Mouse (Mus musculus) telencephalon, adult 2 months (tissue): Measurements from ENCODE around the gene Mastl.
A peak's percentile ranks its signal among the peaks of the same experiment; 100 is the strongest.

Experiments used
- DNase-seq: peaks from one replicate; pipeline ENCODE4 v3.0.0-alpha.2; 2011; ENCODE audit warnings: low read depth, low spot score

The Mastl gene

GRCm38 (mm10) chr2:23155777-23156607, at the start of gene Mastl, which contains the start of gene Yme1l1:
Gene Mastl (minus strand): TSS chr2:23156024.
Gene Yme1l1 (plus strand): TSS chr2:23156369.
- DNase-seq, result peak; percentile 97

- DNase-seq, result no peak
These were observed 47.3 kb upstream of the Mastl start for GRCm38 (mm10) chr2:23202900-23203670.

GRCm38 (mm10) chr2:23201034-23201433, 45.2 kb upstream of the Mastl start:
- no peak for DNase-seq

GRCm38 (mm10) chr2:23194366-23194765, 38.5 kb upstream of the Mastl start:
- DNase-seq, result no peak

GRCm38 (mm10) chr2:23172305-23172704, 16.5 kb upstream of the Mastl start:
- DNase-seq, result no peak

GRCm38 (mm10) chr2:23156608-23157081, 821 bp upstream of the Mastl start:
- DNase-seq, result no peak

- DNase-seq, result no peak
These were observed 614 bp downstream of the Mastl start for GRCm38 (mm10) chr2:23155199-23155621.

GRCm38 (mm10) chr2:23119573-23119972, 36.3 kb downstream of the Mastl start:
- DNase-seq, result no peak

- no peak for DNase-seq
These were observed 53.6 kb downstream of the Mastl start for GRCm38 (mm10) chr2:23102266-23102665.

GRCm38 (mm10) chr2:23097028-23097427, 58.8 kb downstream of the Mastl start:
- DNase-seq, result no peak

GRCm38 (mm10) chr2:23092216-23092615, 63.6 kb downstream of the Mastl start:
- no peak for DNase-seq

GRCm38 (mm10) chr2:23084540-23084939, 71.3 kb downstream of the Mastl start:
- no peak for DNase-seq

GRCm38 (mm10) chr2:23078588-23078987, 77.2 kb downstream of the Mastl start:
- DNase-seq, result no peak

- no peak for DNase-seq
These were observed 78.1 kb downstream of the Mastl start for GRCm38 (mm10) chr2:23077693-23078092.

GRCm38 (mm10) chr2:23076783-23077182, 79.0 kb downstream of the Mastl start:
- DNase-seq, result no peak

- DNase-seq, result no peak
These were observed 80.0 kb downstream of the Mastl start for GRCm38 (mm10) chr2:23075846-23076245.

GRCm38 (mm10) chr2:23071406-23071805, 84.4 kb downstream of the Mastl start:
- DNase-seq, result no peak

GRCm38 (mm10) chr2:23070491-23070890, 85.3 kb downstream of the Mastl start:
- no peak for DNase-seq

GRCm38 (mm10) chr2:23068894-23069744, 86.7 kb downstream of the Mastl start:
- peak; percentile 90 for DNase-seq

GRCm38 (mm10) chr2:23068370-23068737, 87.5 kb downstream of the Mastl start:
- no peak for DNase-seq

GRCm38 (mm10) chr2:23067552-23068369, 88.1 kb downstream of the Mastl start, which contains the start of gene Acbd5:
Gene Acbd5 (plus strand): TSS chr2:23068167.
- peak; percentile 99 for DNase-seq
